Mouse (Mus musculus): ENCODE measurements around the gene Col1a1.

Col1a1 gene

GRCm38 (mm10) chr11:94936045-94936444 is at the start of gene Col1a1:
Gene Col1a1 (plus strand): TSS chr11:94936224.
- peak; percentile 77 for DNase-seq (ENCODE audit: low spot score)

GRCm38 (mm10) chr11:94891155-94891554 is 44.9 kb upstream of the Col1a1 start:
- DNase-seq (ENCODE audit: low spot score): no peak

GRCm38 (mm10) chr11:94896753-94897376 is 39.2 kb upstream of the Col1a1 start:
- DNase-seq (ENCODE audit: low spot score): no peak

GRCm38 (mm10) chr11:94901231-94901630 is 34.8 kb upstream of the Col1a1 start:
- DNase-seq (ENCODE audit: low spot score): no peak

GRCm38 (mm10) chr11:94904306-94904705 is 31.7 kb upstream of the Col1a1 start:
- DNase-seq (ENCODE audit: low spot score): no peak

- DNase-seq (ENCODE audit: low spot score): no peak
These were observed 25.1 kb upstream of the Col1a1 start for GRCm38 (mm10) chr11:94910971-94911370.

- no peak for DNase-seq (ENCODE audit: low spot score)
These were observed 23.5 kb upstream of the Col1a1 start for GRCm38 (mm10) chr11:94912568-94912967.

- DNase-seq (ENCODE audit: low spot score): no peak
These were observed 22.5 kb upstream of the Col1a1 start for GRCm38 (mm10) chr11:94913302-94914090.

- DNase-seq (ENCODE audit: low spot score): no peak
These were observed 20.2 kb upstream of the Col1a1 start for GRCm38 (mm10) chr11:94915675-94916403.

- no peak for DNase-seq (ENCODE audit: low spot score)
These were observed 19.5 kb upstream of the Col1a1 start for GRCm38 (mm10) chr11:94916477-94916876.

- DNase-seq (ENCODE audit: low spot score): no peak
These were observed 18.3 kb upstream of the Col1a1 start for GRCm38 (mm10) chr11:94917717-94918116.

- no peak for DNase-seq (ENCODE audit: low spot score)
These were observed 15.0 kb upstream of the Col1a1 start for GRCm38 (mm10) chr11:94920996-94921401.

GRCm38 (mm10) chr11:94924977-94925376 is 11.0 kb upstream of the Col1a1 start:
- DNase-seq (ENCODE audit: low spot score): no peak

GRCm38 (mm10) chr11:94926431-94926830 is 9.6 kb upstream of the Col1a1 start:
- no peak for DNase-seq (ENCODE audit: low spot score)

GRCm38 (mm10) chr11:94927771-94928291 is 8.2 kb upstream of the Col1a1 start:
- DNase-seq (ENCODE audit: low spot score): no peak

- DNase-seq (ENCODE audit: low spot score): peak; percentile 78
These were observed 7.2 kb upstream of the Col1a1 start for GRCm38 (mm10) chr11:94928820-94929219.

GRCm38 (mm10) chr11:94929599-94929998 is 6.4 kb upstream of the Col1a1 start:
- no peak for DNase-seq (ENCODE audit: low spot score)

GRCm38 (mm10) chr11:94930151-94930550 is 5.9 kb upstream of the Col1a1 start:
- DNase-seq (ENCODE audit: low spot score): no peak

GRCm38 (mm10) chr11:94933584-94933983 is 2.4 kb upstream of the Col1a1 start:
- no peak for DNase-seq (ENCODE audit: low spot score)

- DNase-seq (ENCODE audit: low spot score): no peak
These were observed 1.5 kb upstream of the Col1a1 start for GRCm38 (mm10) chr11:94934526-94934925.

- DNase-seq (ENCODE audit: low spot score): peak; percentile 88
These were observed 849 bp downstream of the Col1a1 start for GRCm38 (mm10) chr11:94936851-94937295.

GRCm38 (mm10) chr11:94937335-94937781 is 1.3 kb downstream of the Col1a1 start:
- DNase-seq (ENCODE audit: low spot score): no peak
